Mouse (Mus musculus) cerebellum, adult 2 months (tissue): ENCODE measurements around the gene Ppm1b.

Experiments
- CTCF ChIP-seq: fragments of 200-500 bp; IDR thresholded peaks from 2 replicates; pipeline ENCODE4 v1.5.1; 2011; ENCODE audit warnings: low read depth, mild to moderate bottlenecking, control low read depth, low read length, moderate library complexity, borderline replicate concordance; ENCODE audit not compliant: insufficient read depth
- POLR2A ChIP-seq: fragments of 200-500 bp; IDR thresholded peaks from 2 replicates; pipeline ENCODE4 v1.6.1; 2011; ENCODE audit warnings: low read length, control low read depth, borderline replicate concordance; ENCODE audit not compliant: insufficient read depth

DNA sequence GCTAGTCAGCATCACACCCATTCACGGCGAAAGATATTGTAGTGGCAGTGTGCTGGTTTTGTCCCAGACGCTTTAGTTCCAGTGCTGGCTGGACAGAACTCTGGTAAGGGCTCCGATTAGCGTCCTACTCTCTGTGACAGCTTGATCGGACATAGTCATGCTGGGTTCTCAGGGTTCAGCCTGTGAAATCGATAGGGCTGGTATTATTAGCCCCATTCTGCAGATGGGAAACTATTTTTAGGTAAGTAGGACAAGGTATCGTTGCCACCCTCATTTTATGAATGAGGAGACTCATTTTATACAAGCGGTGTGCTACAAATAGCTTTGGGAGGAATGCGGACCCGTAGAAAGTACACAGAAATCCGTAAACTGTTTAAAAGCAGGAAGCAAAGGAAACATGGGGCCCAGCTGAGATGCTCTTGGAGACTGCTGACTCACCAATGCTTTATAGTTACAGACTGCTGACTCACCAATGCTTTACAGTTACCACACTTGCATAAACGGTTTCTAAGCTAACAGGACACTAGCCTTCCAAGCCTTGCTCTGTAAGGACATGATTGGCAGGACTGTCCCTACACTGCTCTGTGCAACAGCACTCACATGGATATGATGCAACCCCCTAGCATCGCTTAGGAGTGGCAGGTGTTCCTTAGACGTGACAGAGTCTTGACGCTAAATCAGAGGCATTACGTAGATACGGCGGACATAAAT, 34.7 kb upstream of the Ppm1b start:
- no peak for TF ChIP-seq POLR2A
- TF ChIP-seq CTCF: no peak
